Mouse (Mus musculus) adipocyte (in vitro differentiated cells): ENCODE measurements around the gene Bcl9.

ENCODE experiments used
- DNase-seq: peaks from one replicate; pipeline ENCODE4 v3.0.0-alpha.2; 2016; ENCODE audit warnings: low spot score

The Bcl9 gene

DNA sequence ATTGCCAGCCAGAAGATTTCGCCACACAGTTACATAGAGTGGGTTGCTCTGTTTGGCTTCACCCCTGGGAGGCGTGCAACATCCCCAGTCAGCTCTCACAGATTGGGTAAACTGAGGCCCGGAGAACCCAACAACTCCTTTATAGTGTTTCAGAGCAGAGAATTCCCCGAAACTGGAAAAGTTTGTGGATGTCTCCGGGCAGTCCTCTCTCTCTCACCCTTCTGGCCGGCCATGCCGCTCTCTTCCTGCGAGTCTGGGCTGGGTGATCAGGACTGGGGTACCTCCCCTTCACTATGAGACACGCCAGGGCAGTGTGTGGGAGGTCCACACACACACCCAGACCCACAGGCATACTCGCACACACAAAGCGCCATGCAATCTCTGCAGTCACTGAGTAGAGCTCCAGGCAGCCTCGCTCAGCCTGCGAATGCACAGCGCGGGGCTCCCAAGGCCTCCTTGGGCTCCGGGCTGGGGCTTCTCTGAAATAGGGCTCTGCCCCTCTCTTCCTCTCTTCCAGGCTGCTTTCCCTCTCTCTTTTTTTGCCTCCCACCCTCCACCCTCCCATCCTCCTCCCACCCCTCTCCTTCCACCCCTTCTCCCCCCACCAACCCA lies 670 bp downstream of the Bcl9 start:
- DNase-seq: peak; percentile 37

DNA sequence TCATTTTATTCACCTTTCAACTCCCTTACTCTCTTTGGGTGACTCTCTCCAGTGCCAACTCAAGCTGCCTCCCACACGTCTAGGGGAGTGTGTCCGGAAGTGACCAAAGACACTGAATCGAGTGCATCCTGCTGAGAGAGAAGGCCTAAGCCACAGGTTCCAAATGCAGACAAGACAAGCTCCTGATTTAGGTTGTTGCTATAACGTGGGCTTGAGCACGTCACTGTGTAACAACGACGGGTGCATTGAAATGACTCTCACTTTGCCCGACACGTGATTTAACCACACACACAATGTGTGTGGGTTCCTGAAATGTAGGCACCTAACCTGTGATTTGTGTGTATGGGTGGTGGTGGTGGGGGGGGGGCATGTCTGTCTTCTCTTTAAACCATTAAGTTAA lies 3.4 kb downstream of the Bcl9 start:
- DNase-seq: no peak

DNA sequence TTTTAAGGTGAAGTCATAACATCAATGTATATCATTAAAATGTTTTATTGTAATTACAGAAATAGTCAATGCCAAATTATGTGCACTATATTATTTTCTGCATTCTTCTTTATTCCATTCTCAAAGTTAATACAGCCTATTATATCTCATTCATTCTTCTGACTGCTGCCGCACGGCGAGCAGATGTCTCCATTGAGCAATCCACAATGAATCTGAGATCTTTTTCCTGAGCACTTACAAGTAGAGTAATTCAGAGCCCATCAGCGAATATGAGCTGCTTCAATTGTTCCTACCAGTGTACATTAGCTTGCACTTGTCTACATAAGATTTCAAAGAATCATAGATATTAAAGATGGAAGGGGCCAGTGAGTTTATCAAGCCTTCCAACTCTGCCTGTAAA lies 12.8 kb downstream of the Bcl9 start:
- DNase-seq: no peak

DNA sequence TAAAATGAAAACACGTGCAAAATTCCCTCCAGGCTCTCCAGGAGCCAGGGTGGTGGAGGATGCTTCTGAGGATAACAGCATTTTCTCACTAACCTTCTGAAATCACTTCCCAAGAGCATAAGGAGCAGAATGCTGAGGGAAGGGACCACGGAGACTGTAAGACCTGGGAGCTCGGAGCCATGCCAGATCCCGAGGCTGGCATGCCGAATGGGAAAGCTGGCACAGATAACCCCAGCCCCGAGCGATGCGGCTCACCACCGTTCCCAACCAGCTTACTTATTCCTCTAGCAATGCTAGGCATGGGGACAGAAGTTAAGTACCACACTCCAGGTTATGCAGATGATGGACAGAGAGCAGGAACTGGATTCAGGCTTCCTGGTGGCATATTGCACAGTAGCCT lies 13.7 kb downstream of the Bcl9 start:
- no peak for DNase-seq

DNA sequence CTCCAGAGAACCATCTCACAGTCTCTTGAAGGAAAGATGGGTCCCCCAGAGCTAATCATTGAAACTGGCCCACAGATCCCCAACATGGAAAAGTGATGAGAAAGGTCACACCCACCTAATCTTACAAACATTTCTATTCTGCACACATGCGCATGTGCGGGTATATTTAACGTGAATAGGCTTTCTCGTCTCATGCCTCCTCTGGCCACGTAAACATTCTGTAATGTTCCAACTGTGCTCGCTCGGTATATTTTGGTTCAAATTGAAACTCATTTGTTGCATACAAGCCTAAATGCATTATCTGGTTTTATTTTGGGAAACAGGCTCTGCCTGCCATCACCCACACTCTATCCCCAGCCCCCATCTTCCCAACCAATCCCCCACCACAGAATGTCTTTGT lies 16.3 kb downstream of the Bcl9 start:
- DNase-seq: no peak

DNA sequence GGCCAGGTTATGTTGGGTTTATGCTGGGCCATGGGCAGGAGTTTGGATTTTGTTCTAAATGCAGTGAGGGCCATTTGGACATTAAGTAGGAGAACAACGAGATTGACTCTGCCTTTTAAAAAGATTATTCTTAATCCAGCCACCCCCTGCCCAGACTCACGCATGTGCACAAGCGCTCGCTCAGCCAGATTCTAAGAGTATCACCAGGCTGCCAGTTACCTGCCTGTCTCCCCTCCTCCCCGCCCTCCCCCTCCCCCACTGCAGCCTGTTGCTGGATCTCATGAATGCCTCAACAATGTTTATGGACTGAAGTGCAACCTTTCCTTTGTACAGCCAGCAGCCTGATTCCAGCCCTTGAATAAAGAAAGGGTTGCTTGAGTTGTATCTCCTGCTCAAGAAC lies 22.0 kb downstream of the Bcl9 start:
- no peak for DNase-seq

DNA sequence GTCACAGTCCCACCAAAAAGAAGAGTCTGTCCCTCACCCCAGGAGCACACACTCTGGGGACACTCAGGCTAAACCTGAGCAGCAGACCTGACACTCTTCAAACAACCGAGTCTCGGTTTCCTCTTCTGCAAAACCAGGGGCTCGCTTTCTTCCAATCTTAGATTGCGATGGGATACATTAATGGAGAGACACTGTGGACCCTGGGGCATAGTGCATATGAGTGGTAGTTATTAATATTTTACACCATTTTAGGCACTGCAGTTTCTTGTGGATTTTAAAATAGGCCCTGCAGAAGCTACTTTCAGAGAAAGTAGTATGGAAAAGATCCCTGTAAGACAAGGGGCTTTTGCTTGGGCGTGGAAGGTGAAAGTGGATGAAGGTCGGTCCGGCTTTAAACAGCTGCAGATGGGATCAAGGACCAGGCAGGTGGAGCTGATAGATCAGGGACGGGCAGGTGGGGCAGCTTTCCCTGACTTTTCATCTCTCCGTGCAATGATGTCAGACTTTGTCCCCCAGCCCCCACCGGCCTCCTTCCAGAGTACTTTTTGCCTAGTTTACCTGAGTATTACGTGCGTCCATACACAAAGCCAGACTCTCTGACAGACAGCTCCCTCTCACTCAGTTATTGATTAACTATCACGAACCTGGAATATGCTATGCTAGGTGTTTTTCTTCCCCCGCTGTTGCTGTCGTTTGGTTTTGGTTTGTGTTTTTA lies 23.0 kb downstream of the Bcl9 start:
- no peak for DNase-seq

DNA sequence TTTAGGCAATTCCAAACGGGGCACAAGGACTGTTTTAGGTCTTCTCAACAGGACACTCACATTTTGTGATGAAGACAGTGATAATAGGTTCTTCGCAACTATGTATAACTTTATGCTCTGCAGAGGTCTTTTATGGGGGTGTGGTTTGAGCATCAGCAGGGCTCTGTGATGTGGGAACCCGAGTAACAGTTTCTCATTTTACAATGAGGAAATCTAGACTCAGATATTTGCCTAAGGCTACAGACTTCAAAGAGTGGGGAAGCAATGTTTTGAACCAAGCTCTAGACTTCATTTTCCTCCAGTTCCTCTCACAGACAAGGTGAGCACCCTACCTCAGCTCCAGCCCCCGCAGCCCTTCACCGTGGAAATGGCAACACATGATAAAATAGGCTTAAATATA lies 23.8 kb downstream of the Bcl9 start:
- DNase-seq: no peak

DNA sequence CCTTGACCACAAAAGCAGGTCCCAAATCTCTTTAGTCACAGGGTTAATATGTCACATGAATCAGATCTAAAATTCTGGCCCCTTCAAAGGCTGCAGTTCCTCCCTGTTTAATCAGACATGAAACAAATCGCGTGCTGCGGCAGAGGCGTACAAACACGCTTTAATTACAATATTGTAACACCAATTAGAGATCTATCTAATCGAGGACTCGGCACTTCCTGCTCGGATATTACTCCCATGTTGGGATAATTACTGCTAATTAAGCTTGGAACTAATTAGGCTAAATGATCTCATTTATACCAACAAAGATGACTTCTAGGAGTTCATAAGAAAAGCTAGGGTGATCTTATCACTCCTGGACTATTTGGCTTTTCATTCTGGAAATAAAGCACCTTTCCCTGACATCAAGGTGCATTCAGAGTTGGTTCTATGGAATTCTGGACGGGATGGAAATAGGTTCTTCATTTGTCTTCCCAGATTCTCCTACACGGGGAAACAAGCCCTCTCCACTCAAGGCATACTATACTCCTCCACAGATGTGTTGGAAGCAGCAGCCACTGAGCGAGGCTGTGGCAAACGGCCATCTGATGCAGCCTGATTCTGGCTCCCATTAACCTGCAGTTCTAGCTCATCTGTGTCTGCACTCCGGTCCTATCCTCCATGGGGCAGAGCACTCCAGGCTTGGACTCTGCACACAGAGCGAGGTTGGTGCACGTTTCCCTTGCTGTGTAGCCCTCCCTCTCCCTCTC lies 31.9 kb downstream of the Bcl9 start:
- DNase-seq: no peak

DNA sequence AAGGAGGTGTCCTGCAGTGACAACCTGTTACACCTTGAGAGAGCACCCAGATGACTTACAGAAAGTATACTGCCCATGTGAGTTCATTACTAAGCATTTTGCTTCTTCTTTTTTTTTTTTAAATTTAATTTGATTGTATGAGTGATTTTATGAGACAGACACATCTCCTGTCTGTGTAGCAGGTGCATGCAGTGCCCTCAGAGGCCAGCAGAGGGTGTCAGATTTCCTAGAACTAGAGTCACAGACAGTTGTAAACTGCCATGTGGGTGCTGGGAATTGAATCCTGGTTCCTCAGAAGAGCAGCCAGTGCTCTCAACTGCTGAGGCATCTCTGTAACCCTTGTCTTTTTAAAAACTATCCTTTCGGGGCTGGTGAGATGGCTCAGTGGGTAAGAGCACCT lies 35.5 kb downstream of the Bcl9 start:
- DNase-seq: no peak

DNA sequence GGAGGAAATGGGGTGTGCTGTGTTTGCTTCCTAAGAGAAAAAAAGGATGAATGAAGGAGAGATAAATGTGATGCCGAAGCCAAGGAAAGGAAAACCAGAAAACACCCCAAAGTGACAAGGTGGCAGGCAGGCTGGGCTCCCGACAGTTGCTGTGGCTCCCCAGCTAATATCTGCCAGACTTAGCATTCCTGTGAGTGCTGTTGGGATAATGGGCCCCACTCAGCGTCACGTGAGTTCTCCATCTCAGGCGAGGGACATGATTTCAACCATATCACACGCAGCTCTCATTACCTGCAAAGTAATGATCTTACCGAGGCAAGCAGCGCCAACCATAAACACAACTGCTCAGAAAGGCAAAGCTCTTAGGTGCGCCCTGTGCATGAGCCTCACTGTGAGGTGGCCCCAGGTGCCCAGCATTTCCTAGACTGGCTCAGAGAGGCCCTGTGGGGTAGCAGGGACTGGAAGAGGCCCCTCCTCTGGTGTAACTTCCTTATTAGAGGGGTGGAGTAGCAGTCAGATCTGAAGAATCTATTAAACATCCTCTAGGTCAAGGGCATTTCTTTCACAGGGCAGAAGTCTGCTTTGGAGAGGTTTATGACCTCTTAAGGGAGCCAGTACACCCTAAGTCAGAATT lies 41.9 kb downstream of the Bcl9 start:
- no peak for DNase-seq

DNA sequence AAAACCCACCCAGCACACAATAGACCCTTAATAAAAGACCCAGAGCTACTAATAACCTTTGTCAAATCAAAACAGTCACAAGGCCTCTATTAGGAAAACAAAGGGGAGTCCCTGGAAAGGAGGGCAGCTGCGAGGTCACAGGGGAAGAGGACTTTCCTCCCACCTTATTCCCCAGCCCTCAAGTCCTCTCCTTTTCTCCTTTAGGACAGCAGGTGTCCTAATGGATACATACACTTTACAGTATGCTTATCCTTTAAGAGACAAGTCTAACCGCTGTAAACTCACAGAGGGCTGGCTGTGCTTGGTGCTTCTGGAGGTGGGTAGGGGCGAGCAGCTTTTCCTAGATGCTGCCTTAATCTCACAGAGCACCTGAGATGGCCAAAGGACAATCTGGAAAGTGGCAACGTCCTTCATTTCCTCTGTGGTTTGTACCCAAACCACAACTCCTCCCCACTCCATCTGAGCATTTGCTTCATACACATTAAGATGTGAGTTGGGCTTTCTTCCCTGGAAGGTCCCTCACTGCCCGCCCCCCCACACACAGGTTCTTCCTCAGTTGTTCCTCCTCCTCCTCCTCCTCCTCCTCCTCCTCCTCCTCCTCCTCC lies 42.8 kb downstream of the Bcl9 start:
- no peak for DNase-seq

DNA sequence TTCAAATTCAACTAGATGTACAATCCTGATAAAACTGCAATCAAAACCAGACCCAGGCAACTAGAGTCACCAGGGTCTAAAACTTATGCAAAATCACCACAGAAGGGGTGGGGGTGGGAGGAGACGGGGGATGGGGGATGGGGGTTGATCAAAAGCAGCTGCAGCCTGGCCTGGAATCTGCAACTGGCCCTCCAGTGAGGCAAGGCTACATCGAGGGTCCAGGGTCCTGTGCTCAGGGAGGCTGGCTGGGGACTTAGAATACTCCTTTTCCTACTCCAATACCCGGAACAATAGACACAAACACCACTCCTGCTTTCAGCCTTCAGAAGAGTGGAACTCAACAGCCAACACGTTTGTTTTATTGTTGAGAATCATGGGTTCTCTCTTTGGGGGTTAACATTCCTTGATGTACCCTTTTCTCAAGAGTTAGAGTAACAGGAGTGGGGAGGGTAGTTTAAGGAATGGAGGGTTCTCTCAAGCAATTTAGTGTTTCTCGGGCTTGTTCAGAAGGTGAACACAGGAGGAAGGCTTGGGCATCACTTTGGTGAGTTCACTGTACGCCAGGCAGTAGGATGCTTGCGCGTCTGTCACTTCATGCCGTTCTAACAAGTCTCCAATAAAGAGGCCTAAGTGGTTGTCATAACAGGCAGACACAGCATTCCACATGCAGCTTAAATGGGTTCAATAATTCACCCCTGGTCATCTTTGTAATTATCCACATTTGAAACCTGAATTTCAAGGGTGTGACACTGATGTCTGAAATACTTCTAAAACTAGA lies 43.7 kb downstream of the Bcl9 start:
- DNase-seq: no peak

DNA sequence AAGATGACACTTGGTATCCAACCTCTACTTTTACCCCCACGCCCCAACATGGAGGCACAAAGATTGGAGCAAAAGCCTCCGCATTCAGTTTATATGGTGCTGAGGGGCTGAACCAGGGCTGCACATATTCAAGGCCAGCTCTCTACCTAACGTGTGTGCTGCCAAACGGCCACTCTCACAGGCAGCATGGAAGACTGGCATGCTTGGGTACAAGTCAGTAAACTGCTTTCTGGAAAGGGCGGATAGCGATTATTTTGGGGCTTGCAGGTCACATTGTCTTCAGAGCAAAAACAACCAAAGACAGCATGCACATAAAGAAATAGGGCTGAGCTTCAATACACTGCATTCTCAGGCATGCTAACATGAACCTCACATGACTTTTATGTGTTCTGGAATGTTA lies 44.8 kb downstream of the Bcl9 start:
- no peak for DNase-seq

DNA sequence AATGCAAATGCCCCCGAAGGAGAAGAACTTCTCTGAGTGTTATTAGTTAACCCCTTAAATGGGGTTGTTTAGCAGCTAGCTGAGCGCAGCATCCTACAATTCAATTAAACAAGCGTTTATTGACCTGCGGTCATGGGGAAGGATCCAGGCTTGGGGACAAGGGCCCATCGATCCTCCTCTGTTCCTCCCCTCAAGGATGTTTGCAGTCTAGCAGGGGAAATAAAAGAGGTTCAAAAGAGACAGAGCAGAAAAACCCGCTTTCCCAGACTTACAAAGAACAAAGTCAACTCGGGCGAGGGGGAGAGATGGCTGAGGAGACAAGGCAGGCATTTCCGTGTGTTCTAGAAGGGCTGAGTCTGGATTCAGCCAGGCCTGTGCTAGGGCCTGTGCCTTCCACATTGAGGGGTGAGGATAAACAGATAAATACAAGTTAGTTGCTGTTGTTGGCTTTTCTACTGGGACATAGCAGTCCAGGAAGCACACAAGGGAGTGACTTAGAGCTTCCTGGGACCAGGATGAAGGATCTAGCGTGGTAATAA lies 55.0 kb downstream of the Bcl9 start:
- no peak for DNase-seq

DNA sequence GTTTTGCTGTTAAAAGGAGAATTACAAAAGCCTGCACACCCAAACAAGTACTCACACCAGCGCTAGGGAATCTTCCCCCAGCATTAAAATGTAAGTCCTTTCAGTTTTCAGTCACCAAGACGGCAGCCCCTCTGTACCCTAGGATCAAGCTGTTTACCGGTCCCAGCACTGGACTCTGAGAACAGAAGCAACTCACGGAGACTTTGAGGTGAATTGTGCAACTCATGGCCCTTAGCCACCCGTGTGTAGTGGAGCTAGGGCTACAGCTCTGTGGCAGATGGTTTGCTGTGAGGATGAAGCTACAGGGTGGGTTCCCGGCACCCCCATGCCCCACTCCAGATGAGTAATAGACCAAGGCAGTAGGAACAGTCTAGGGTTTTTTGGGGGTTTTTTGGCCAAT lies 55.9 kb downstream of the Bcl9 start:
- DNase-seq: peak; percentile 33

DNA sequence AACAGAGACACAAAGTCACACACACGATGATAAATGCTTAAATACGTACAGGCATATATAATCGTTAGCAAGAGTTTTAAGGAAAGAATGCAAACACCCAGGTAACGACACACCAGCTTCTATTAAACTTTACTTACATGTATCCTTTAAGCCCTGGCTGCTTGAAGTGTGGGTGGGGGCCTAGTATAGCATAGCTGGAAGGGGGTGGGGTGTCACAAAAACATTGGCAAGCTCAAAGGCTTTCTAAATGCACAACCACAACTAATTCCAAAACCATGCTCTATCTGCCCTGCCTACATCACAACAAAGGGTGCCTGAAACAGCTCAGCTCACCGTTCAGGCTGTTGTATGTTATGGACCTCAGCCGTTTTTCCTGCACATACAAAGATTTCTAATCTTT lies 57.9 kb downstream of the Bcl9 start:
- DNase-seq: no peak

DNA sequence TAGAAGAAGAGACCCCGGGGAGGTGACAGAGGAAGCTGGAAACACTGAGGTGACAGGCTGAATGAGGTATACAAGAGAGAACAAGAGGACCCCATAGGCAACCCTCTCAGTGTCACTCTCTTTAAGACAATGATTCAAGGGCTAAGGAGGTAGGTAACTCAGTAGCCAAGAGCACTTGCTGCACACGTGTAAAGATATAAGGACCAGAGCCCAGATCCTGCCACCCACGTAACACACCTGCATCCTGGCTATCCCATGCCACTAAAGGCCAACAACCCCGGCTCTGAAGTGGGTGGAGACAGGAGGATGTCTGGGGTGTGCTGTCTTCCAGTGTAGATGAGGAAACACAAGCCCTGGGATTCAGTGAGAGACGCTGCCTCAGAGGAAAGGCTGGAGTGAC lies 58.4 kb downstream of the Bcl9 start:
- DNase-seq: no peak

DNA sequence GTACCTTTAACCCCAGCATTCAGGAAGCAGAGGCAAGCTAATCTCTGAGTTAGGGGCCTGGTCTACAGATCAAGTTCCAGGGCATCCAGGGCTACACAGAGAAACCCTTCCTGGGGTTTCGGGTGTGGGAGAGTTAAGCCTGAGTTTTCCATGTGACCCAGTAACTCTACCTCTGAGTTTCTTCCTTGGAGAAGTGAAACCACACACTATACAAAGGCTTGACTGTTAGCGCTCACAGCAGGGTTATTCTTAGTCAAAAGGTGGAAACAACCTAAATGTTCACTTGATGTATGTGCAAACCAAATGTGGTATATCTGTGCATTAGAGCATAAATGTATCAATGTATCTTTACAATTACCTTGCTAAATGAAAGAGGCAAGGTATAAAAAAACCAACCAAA lies 59.2 kb downstream of the Bcl9 start:
- DNase-seq: no peak

DNA sequence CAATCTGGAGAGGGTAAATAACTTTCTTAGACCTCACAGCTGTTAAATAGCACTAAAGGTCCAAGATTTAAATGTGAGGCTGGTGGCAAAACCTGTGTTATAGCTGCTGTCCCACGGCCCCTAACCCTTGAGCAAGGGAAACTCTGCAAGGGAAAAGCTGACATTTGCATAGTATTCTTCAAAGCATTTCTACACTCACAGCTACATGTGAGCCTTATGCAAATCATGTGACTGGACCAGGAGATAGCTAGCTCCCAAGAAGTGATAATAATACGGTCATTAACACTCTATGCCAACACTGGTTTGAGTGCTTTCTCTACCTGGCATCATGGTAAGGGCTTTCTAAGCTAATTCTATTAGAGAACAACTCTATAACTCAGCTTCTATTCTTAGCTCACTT lies 60.3 kb downstream of the Bcl9 start:
- DNase-seq: no peak

DNA sequence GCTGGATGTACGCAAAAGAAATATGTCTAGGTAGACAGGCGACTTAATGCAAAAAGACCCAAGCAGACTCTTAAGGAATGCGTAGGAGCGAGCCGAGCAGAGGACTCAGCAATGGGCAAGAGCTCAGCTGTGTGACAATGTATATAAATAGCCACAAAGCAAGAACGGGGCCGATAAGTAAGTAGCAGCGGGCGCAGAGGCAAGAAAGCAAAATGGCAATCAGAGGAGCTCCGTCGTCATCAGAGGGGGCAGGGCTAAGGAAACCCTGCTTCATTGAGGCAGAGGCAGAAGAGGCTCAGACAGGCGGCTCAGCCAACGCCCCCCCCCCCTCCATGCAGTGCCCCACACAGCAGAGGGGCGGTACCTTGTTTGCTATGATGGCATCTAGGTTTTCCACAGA lies 62.9 kb downstream of the Bcl9 start:
- DNase-seq: no peak

DNA sequence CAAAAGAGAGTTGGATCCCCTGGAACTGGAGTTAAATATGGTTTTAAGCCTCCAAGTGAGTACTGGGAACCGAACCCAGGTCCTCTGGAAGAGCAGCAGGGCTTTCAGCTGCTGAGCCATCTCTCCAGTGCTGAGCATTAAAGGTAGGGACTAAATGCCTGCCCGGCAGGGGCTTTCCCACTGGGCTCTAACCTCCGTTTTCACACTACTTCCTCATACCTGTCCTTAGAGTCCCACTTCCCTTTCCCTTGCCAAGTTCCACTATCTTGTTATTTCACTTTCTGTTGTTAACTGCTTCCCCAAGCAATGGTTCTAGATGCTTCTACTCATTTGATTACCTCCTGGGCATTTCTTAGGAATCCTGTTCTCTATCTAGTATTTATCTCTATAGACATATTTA lies 65.4 kb downstream of the Bcl9 start:
- no peak for DNase-seq
